Mouse (Mus musculus) lung, adult 18-20 months (tissue): ENCODE measurements around the gene Inpp5k.
A peak's percentile ranks its signal among the peaks of the same experiment; 100 is the strongest.

Source experiments
- DNase-seq, 2 experiments: peaks; one replicate each; pipeline ENCODE4 v3.0.0; 2022; ENCODE audit warnings: mixed read lengths in 2 of 2

Inpp5k gene

DNA sequence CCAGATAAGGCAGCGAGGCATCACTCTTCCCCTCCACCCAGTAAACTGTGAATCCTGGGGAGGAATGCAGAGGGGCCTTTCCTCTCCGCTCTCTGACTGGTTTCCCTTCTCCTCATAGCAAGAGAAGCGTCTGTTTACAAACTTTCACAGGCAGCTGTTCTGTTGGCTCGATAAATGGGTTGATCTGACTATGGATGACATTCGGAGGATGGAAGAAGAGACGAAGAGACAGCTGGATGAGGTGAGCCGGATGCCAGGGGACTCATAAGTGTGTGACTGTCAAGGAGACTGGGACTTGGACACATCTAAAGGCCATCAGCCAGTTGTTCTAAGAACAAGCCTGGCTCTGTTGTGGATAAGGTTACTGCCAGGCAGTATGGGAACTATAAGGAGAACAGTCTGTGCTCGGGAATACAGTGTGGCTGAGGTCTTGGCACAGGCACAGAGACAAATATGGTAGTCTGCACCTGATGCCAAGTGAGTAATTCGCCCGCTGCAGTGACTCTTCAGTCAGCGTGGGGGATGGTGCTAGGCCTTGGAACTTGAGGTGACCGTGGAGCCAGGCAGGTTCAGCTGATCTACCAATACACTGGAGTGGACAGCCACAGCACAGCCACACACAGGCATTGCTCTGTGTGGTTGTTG lies 10.5 kb upstream of the Inpp5k start:
- DNase-seq = peak; percentile 52 to 70

DNA sequence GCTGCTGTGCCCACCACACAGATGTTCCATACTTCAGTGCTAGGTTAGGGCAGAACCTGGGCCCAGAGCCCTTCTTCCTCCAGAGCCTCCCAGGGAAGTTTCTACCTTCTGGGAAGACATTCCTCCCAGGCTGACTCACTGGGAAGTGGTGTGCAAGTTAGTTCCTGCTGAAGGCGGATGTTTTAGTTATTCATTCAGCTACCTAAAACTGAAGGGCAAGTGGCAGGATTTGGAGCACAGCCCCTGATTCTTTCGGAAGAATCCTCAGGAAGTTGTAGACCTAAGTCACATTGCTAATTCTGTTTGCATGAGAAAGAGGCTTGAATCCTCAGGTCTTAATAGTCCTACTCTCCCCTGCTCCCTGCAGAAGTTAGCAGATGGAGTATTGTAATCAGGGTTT lies 9.4 kb upstream of the Inpp5k start:
- DNase-seq = no peak

DNA sequence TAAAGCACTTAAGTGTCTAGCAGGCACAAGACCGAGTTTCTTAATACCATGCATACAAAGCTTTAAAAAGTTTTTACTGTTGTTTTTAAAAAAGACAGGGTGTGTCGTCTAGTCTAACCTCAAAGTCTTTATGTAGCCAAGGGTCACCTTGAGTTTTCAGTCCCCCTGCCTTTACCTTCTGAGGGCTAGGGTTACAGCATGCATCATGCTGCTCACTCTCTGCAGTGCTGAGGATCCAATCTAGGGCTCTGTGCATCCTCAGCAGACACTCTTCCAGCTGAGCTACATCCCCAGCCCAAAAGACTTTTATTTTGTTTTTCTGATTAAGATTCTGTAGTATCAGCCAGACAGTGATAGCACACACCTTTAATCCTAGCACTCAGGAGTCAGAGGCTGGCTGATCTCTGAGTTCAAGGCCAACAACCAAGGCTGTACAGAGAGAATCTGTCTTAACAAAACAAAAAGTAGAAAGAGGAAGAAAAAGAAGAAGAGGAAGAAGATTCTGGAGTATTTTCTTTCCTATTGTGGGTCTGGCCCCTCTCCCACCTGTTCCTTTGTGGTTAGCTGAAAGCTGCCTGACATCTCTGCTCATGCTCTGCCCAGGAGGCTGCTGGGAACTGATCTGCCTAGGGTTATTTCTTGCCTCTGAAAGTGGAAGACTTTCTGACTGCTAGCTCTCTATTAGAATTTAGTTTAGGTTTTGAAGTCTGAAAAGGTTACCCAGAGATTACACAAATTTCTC lies 8.0 kb upstream of the Inpp5k start:
- no peak for DNase-seq

DNA sequence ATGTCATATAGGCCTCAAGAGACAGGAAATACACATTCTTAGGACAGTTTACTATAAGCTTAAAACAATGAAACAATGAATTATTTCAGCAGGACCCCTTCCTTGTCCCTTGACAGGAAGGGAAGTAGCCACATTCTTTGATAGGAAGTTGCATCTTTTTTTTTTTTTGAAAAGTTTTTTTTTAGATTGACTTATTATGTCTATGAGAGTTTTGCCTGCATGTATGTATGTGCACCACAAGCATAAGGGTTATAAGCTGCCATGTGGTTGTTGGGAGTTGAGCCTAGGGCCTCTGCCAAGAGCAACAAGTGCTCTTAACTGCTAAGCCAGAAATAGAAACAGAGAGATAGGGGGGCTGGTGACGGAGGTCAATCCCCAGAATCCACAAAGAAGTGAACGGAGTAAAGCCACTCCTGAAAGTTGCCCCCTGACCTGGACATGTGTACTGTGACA lies 6.7 kb upstream of the Inpp5k start:
- DNase-seq = peak in 1 of 2 experiments; percentile 32

DNA sequence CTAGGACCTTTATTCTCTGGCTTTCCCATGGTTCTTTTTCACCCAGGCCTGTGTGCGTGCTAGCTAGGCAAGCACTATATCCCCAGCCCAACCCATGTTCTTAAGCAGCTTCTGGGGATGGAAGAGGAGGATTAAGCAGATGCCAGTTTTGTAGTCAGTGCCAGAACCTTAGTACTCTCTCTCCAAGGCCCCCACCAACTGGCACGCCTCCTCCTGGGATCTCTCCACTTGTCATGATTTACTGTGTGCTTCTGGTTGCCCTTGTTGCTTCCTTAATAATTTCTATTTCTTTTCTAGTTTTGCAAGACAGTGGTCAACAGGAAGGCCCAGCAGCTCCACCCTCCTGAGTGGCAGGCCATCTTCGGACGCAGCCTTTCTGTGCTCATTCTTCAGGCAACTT lies 5.0 kb upstream of the Inpp5k start:
- no peak for DNase-seq

DNA sequence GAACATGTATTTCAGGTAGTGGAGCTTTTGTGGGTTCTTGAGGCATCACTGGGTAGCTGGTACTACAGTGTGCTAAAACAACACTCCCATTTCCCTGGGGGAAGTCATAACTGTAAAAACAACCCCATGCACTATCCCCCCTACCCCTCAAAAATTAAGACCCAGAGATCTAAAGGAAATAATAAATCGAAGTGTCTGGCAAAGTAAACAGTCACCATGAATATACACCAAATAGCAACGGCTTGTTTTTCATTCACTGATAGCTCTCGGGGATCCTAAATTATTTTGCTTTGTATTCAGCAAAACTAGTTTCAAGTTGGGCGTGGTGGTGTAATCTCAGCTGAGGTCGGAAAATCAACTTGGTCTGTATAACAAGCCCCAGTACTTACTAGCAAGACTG lies 690 bp upstream of the Inpp5k start:
- DNase-seq = no peak

DNA sequence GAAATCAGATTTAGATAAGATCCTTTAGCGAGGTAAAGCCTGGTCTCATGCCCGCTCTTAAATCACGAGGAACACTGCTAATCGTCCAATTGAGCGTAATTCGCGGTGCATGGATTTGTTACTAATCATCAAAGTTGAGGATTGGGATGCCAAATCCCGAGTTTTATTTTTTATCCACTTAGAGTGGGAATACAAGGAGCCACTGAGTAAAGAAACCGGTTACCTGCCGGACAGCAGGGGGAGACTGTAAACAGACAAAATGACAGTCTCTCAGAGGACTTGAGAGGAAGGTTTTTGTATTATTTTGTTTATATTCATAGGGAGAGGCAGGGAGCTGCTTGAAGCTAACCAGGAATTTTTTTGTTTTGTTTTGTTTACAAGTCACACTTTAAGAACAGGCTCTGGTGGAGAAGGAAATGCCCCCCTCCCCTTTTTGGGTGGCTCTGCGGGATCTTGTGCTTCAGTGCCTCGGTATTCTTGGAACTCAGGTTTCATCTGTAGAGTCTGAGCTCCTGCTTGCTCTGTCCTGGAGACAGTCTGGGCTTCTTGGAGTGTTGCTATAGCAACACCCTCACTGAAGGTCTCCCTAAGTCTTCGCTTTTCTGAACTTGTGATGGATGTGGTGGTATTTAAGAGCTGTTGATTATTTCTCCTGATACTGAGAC lies 905 bp downstream of the Inpp5k start:
- peak; percentile 51 to 66 for DNase-seq

DNA sequence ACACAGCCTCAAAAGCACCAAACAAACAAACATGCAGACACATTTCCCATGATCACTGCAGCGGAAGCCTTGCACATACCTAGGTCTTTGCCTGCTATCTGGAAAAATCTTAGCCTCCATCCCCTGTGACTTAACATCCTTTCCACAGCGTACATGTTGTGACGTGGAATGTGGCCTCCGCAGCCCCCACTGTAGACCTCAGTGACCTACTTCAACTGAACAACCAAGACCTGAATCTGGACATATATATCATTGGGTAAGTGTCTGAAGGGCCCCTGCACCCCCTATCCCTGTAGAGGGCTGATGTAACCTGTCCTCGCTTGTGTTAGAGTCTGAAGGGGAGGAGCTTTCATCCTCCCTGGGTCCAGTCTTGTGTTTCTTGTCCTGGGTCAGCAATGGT lies 2.1 kb downstream of the Inpp5k start:
- DNase-seq = no peak

DNA sequence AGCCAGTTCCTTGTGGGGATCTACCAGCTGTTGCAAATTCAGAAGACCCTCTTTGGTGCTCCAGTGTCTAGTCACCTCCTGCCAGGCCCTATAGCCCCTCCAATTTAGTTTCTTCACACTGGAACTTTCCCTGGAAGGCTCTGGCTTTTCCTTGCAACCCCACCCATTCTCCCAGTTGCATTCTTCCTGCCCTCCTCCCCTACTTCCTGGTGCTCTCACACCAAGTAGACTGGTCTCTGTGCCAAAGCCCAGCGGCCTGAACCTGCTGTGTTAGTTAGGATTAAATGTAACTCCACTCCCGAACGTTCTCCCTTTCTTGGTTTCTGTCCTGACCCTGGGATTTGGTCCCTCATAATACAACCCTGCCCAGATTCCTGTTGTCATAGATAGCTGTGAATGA lies 4.0 kb downstream of the Inpp5k start:
- DNase-seq = peak; percentile 55 to 57

DNA sequence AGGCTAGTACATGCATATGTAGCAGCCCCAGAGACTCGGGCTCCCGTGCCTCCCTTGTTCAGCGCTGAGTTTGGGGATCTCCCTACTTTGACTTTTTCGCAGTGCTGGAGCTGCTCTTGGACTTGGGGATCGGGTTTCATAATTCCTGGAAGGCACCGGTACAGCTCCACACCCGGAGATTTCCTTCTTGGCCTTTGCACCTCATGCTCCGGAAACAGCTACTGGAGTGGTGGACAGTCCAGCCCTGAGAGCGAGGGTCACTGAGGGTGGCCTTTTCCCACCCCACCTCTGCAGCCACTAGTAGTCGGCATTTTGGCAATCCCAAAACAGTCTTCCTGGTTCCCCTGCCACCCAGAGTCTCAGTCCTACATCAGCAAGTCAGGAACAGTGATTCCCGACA lies 4.5 kb downstream of the Inpp5k start:
- DNase-seq = peak in 1 of 2 experiments; percentile 69

DNA sequence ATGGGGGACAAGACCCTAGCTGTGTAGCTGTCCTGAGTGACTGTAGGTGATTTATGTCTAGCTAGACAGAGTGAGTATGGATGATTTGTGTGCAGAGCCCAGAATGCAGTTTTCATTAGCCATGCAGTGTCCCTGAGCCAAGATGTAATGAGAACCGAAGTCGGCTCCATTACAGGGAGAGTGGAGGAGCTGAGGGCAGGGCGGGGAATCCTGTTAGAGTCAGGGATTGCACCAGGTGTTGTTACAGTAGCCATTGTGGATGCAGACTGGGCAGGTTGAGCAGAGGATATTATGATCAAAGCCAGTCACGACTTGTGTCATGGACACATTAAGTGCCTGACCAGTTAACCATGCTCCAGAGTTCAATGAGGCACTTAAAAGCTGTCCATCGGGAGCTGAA lies 12.5 kb downstream of the Inpp5k start:
- DNase-seq = no peak

DNA sequence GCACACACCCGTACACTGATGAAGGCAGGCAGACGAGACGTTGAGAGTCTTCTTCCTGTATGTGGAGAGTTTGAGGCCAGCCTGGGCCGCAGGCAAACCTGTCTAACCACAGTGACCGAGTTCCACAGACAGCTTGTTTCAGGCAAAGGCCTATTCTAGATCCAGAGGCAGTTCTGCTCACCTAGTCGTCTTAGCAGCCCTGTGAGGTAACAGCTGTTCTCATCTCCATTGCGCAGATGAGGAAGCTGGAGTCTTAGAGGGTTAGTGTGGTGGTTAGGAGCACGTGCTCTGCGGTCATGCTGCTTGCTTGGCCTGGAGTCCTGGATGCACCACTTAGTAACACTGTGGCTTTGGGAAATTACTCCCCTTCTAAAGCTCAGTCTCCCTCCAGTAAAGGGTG lies 13.9 kb downstream of the Inpp5k start:
- no peak for DNase-seq

DNA sequence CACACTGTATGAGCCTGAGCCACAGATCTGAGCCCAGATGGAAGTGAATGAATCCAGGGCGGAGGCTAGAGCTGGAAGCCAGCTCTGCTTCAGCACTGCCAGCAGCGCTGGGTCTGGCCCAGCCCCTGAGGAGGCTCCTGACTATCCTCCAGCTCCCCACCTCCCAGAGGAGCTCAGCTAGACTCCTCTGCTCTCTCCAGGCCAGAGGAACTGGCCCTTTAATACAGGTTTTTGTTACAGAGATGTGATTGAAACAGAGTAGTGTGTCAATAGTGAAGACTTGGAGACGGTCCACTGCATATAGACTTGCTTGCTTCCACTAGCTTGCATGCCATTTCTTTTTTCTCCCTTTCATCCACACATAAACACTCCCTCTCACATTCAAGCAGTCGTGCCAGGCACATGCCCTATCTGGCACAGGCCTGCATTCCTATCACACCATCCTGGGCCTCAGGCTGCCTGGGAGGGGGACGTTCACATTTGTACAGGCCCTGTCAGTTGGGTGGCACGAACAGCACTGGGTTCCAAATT lies 17.0 kb downstream of the Inpp5k start:
- DNase-seq = peak; percentile 43 to 56

DNA sequence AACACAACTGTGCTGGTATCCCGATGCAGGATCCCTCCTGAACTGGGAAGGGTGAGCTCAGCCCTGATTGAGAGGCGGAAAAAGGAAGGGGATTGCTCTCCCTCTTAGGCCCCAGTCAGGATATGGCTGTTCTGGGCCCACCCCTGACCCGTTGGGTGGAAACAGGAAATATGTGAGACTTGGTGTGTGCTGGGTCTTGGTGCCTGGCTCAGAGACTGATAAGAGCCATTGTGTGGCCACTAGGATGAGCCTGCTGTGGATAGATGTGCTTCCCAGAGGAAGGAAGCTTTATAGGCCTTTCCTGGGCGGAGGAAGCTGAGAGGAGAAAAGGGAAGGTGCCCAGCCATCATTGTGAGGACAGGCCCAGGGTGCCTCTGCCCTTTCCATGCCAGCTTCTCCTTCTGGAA lies 18.4 kb downstream of the Inpp5k start:
- DNase-seq = peak; percentile 70 to 80

DNA sequence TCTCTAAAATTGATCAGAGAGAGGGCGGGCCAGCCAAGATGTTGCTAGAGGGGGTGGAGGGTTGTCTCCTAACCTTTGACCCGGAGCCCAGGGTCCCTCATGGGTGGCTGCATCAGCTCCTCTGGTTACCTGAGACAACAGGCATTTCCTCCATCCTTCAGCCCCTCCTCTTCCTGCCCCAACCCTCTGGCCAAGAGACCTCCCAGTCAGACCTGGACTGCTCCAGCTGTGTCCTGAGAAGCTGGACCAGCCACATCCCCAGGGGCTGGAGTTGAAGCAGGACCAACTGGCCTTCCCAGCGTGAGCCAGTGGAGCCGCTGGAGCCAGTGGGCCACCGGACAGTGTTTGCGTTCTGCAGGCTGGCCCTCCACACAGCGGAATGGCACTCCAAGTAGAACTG lies 19.5 kb downstream of the Inpp5k start, which contains the start of gene Myo1c:
Gene Myo1c (plus strand): TSS at position 194 of the 400 bp plus-strand sequence.
- peak in 1 of 2 experiments; percentile 42 for DNase-seq

DNA sequence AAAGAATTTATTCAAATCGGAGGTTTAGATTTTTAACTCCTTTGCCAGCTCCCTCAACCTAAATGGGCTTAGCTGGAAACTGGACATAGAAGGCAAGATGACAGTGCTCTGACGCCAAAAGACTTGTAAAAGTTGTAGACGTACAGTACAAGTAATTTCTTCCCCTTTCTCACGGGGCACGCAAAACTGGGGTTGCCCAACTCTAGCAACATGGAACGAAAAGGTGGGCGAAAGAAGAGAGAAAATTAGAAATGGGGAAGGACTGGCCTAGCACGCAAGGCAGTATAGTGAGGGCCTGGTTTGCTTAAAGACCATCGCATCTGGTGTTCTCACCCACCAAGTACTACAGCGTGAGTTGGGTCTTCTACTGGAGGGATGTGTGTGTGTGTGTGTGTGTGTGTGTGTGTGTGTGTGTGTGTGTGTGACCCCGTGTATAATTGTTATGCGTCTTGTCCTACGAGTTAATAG lies 20.2 kb downstream of the Inpp5k start:
- DNase-seq = peak in 1 of 2 experiments; percentile 24

DNA sequence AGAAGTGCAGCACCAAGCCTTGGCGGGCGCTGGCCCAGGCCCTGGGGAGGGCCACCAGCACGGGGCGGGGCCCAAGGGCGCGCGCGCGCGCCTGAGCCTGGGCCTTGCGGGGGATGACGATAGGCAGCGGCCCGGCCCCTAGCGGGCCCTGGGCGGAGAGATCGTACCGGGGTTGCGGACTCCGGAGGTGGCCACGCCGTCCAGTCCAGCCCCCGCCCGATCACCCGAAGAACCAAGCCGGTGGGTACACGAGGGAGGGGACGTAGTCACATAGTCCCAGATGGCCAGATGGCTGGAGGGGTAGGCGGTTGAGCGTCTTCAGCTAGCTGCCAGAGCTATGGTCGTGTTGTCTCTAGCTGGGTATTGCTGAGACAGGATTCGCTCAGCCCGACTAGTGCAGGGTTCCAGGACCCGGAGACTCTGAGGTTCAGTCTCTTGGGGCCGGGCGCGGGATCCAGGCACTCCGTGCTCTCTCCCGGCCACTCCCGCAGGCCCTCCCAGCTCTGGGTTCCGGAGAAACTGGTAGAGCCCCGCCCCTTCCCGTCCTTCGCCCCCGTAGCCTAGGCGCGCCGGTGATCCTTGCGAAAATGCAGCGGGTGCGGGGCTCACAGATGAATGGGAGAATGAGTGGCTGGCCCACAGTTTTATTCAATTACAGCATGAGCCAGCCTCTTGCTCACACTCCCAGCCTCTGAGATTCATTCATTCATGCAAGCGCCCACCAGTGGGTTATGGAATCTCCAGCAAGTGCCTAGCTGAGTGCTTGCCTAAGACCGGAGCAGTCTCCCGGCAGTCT lies 20.8 kb downstream of the Inpp5k start:
- peak; percentile 89 to 90 for DNase-seq

DNA sequence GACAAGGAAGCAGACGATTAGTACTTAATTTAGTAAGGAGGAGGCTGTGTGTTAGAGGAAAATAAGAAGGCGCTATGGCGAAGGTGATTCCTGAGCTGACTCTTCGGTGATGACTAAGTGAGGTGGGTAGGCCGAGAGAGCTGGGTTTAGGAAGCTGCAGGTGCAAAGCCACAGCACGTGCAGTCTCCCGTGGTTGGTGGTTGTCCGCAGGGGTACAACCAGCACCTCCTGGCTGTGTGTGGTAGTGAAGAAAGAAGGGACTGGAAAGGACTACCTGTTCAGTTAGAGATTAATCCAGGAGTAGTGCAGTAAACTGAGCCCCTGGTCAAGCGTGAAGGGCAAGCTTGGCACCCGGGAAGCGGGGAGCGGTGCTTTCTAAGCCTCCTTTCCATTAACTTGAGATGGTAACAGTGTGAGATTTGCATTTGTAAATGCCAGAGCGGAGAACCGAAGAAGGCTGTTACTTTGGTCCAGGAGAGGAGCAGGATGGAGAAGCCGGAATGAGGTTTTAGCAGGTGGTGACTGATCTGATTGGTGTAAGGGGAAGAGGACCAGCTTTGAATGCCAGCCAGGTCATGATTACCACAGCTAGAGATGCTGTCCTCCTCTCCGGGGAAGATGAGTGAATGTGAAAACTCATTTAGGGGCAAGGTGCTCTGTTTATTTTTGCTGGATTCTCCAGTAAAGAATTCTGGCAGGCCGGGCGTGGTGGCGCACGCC lies 21.6 kb downstream of the Inpp5k start:
- DNase-seq = peak; percentile 60 to 61

DNA sequence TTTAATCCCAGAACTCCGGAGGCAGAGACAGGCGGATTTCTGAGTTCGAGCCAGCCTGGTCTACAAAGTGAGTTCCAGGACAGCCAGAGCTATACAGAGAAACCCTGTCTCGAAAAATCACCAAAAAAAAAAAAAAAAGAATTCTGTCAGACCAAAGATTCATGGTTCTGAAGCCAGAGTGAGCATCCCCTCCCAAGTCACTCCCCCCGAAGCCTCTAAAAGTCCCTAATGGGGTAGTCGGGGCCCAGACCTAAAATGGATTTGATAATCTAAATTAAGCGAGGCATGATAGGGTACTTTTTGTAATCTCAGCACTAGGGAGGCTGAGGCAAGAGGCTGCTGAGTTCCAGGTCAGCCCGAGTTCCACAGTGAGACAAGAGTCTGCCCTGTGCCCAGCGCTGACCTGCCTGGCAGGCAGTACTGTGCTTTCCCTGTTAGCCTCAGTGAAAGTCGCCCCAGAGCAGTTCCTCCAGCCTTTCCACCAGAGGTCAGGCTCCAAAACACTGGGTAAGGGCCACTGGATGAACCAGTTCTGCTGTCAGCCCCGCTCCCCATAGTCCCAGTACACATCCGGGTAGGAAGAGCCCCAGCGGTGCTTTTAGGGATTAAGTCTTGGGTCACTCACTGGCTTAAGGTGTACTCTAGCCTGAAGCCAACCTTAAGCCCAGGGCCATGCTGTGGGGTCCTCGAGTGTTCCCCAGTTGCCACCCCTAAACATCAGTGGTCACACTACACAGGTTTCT lies 22.3 kb downstream of the Inpp5k start:
- peak; percentile 74 to 83 for DNase-seq

DNA sequence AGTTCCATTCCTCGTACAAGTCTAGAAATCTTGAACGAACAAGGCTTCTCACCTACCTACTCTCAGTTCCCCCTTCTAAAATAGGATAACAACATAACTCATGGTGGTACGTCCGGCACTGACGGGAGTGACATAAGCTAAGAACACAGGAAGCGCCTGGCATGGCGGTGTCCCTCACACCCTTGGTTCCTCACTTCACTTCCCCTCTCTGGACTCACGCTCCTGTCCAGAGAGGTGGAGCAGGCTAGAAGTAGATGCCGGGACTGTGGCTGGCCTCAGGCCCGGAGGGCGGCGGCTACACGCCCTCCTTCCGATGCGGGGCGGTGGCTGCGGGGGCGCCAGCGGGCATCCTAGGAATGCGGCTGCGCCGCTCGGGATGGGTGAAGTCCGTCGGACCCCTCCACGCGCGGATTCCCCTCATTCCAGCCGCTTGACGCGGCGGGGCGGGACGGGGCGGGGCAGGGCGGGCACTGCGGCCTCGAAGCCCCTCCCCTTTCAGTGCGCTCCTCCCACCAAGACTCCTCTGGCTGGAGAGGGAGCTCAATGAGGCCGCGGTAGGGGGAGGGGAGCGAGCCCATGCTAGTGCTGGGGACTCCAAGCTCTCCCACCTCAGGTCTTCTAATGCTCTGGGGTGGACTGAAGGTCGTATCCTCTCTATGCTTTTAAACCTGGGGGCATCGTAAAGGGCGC lies 23.1 kb downstream of the Inpp5k start:
- peak; percentile 95 to 96 for DNase-seq
